Mouse (Mus musculus): Measurements from ENCODE around the gene Rnf166.

DNA sequence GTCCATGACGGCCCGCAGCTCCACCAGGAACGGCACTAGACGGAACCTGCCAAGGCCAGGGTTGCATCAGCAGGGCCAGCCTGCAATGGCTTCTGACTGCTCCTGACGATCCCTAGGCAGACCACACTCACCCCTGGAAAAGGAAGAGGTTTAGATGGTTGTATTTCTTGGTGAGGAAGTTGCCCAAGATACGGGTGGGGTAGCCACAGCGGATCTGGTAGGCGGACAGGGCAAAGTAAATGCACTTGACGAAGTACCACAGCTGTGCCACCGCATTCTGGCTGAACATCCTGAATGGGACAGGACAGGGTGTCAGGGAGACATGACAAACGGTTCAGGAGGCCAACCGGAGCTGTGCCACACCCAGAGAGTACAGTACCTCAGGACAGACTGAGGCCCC, 9.0 kb upstream of the Rnf166 start:
- TF ChIP-seq NRF1 (IDR thresholded peaks at IDR 0.05; ENCODE audit: low read depth, low read length) (no peak), POLR2A (IDR thresholded peaks at IDR 0.05; ENCODE audit: low read depth, low read length) (no peak), TCF12 (IDR thresholded peaks at IDR 0.05; ENCODE audit: low read depth, low read length) (no peak), ZKSCAN1 (IDR thresholded peaks at IDR 0.05; ENCODE audit: borderline replicate concordance, low read depth, low read length) (no peak)

Data from CH12.LX (cell line).